Mouse (Mus musculus) heart, embryonic 13.5 days (tissue): ENCODE data around the gene Slc2a5. TPM values are rescaled to one million over a fixed set of nuclear protein-coding genes. Genes with fewer than 3 reads are reported as not detected.

Source experiments
- ATAC-seq: fragments of 200-750 bp; cut with Nextera tagmentation; 2 replicates; pipeline ENCODE4 v1.8.0; 2017; ENCODE audit warnings: moderate TSS enrichment; ENCODE audit not compliant: insufficient number of reproducible peaks, low FRiP score, low TSS enrichment; ENCODE audit errors: extremely low read depth
- H3K27ac ChIP-seq: fragments of 300-500 bp; sonication (generic); replicated peaks from 2 replicates; pipeline ENCODE4 v1.5.1; 2015; ENCODE audit warnings: moderate library complexity, mild to moderate bottlenecking, inconsistent platforms
- H3K27me3 ChIP-seq: fragments of 300-500 bp; sonication (generic); replicated peaks from 2 replicates; pipeline ENCODE4 v1.6.1; 2015; ENCODE audit warnings: mild to moderate bottlenecking, inconsistent platforms
- H3K36me3 ChIP-seq: fragments of 300-500 bp; sonication (generic); 2 replicates; pipeline ENCODE4 v1.6.1; 2015; ENCODE audit warnings: mild to moderate bottlenecking, inconsistent platforms
- H3K4me1 ChIP-seq: fragments of 300-500 bp; sonication (generic); 2 replicates; pipeline ENCODE4 v1.6.1; 2015; ENCODE audit warnings: inconsistent platforms
- H3K4me2 ChIP-seq: fragments of 300-500 bp; sonication (generic); 2 replicates; pipeline ENCODE4 v1.6.1; 2015; ENCODE audit warnings: inconsistent platforms, mild to moderate bottlenecking, moderate library complexity
- H3K4me3 ChIP-seq: fragments of 300-500 bp; sonication (generic); 2 replicates; pipeline ENCODE4 v1.5.1; 2015; ENCODE audit warnings: moderate library complexity, mild to moderate bottlenecking, inconsistent platforms
- H3K9ac ChIP-seq: fragments of 300-500 bp; sonication (generic); 2 replicates; pipeline ENCODE4 v1.6.1; 2015; ENCODE audit warnings: inconsistent platforms, mild to moderate bottlenecking, moderate library complexity
- H3K9me3 ChIP-seq: fragments of 300-500 bp; sonication (generic); 2 replicates; pipeline ENCODE4 v1.6.1; 2016; ENCODE audit warnings: inconsistent platforms
- WGBS: fragments of 180-500 bp; shearing (Covaris S2); methylation state at CpG from one replicate; pipeline ENCODE4 v1.1.7; 2015; ENCODE audit warnings: mixed read lengths; 5-methylcytosine and 5-hydroxymethylcytosine counted together
- polyA plus RNA-seq: library from polyadenylated mRNA; unstranded; fragments of >200 nt; fragmentation: Nextera tagmentation; extraction: Ambion mirVana; gene quantifications from 2 replicates; pipeline ENCODE4 v1.2.1, GENCODE M21; 2015

Gene Slc2a5
- polyA plus RNA-seq, 1 experiment from 2014 or later: 1.1 TPM

DNA sequence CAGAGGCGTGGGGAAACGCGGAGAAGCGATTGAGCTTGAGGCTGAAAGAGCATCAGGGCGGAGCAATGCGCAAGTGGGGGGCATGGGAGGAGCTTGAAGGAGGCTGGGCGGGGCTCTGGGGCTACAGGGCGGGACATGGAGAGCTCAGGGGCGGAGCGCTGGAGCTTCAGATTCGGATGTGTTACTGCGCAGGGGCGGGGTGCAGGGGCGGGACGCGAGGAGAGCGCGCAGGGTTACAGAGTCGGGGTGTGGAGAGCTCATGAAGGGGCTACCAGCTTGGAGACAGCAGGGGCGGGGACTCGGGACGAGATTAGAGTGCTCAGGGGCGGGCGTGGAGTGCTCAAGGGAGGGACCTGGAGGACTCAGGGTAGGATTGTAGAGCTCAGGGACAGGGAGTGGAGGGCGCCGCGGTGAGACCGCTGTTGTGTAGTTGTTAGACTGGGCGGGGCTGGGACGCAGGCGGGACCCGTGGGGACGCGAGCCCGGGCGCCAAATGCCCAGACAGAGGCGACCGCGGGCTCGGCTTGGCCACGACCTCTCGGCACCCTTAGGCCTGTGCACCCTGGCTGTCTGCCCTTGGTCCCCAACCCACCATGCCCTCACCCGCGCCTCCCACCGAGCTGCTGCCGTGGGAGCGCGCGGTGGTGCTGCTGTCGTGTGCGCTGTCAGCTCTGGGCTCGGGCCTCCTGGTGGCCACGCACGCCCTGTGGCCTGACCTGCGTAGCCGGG lies 31.8 kb upstream of the Slc2a5 start, which contains the start of gene Gpr157:
TSS of gene Gpr157 (plus strand) at position 205 of the 729 bp plus-strand sequence.
- H3K27me3 ChIP-seq: peaks cover 29% of the 10 kb centered on the region
- ATAC-seq: peak; percentile 79
- peak within 1 kb of the TSS; percentile 93 for H3K4me2 ChIP-seq
- H3K9me3 ChIP-seq: no peaks in the 10 kb centered on the region; the same call in 1 of the 2 replicates
- peak within 1 kb of the TSS; percentile 76 for H3K27ac ChIP-seq
- peak within 1 kb of the TSS; percentile 60 for H3K4me3 ChIP-seq
- H3K4me1 ChIP-seq: peaks cover 48% of the 10 kb centered on the region
- 0% methylated on average over 54 of the region's 56 CpGs for WGBS
- H3K9ac ChIP-seq: peak within 1 kb of the TSS; percentile 81
- no peaks in the 10 kb centered on the region for H3K36me3 ChIP-seq

DNA sequence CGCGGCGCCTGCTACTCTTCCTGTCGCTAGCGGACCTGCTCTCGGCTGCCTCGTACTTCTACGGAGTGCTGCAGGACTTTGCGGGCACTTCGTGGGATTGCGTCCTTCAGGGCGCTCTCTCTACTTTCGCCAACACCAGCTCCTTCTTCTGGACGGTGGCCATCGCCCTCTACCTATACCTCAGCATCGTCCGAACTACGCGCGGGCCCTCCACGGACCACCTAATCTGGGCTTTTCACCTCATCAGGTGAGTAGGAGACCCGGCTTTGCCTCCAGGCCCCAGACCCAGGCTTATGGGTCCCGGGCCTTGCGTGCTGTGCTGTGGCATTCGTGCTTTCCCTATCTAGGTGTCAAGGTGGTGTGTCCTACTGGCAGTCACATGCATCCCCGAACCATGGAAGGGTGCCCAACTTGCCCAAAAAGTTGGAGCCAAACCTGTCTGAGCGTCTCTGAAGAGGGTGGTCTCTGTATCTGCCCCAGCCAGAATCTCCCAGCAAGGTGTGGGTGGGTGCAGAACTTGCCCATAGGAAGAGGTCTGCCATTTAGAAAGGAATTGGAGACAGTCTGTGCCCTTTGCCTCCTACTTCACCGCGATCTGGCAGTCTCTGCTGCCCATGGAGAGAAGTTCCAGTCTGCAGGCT lies 31.1 kb upstream of the Slc2a5 start:
- peak overlapping the region; percentile 60 for H3K4me3 ChIP-seq
- peak overlapping the region; percentile 76 for H3K27ac ChIP-seq
- peaks cover 31% of the 10 kb centered on the region for H3K27me3 ChIP-seq
- peak overlapping the region; percentile 93 for H3K4me2 ChIP-seq
- H3K9me3 ChIP-seq: no peaks in the 10 kb centered on the region; the same call in 1 of the 2 replicates
- H3K4me1 ChIP-seq: peaks cover 50% of the 10 kb centered on the region
- H3K36me3 ChIP-seq: no peaks in the 10 kb centered on the region
- WGBS: 12% methylated on average over 29 of the region's 29 CpGs
- H3K9ac ChIP-seq: peak overlapping the region; percentile 81
- ATAC-seq: no peak

DNA sequence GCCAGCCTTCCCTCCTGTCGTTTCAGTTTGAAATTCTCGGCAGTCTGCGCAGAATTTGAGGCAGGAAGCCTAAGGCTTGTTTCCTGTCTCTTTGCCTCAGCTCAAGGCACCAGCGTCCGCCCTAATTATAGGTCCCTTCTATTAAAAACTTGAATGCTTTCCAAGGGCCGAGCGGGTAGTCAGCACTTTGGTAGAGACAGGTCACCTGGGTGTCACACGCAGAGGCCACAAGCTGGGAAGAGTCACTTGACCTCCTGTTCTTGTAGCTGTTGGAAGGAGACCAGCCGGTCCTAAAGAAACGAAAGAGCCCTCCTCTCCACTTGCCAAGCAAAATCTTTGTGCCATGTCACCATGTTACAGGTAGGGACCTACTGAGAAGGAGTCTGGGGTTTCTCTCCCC lies 30.0 kb upstream of the Slc2a5 start:
- Histone ChIP-seq H3K9ac (peak overlapping the region; percentile 57), H3K27me3 (peaks cover 31% of the 10 kb centered on the region), H3K27ac (peak overlapping the region; percentile 68), H3K36me3 (no peaks in the 10 kb centered on the region), H3K4me2 (peak overlapping the region; percentile 93), H3K4me1 (peaks cover 58% of the 10 kb centered on the region), H3K9me3 (no peaks in the 10 kb centered on the region), H3K4me3 (peak overlapping the region; percentile 60)
- 35% methylated on average over 10 of the region's 10 CpGs for WGBS
- no peak for ATAC-seq

DNA sequence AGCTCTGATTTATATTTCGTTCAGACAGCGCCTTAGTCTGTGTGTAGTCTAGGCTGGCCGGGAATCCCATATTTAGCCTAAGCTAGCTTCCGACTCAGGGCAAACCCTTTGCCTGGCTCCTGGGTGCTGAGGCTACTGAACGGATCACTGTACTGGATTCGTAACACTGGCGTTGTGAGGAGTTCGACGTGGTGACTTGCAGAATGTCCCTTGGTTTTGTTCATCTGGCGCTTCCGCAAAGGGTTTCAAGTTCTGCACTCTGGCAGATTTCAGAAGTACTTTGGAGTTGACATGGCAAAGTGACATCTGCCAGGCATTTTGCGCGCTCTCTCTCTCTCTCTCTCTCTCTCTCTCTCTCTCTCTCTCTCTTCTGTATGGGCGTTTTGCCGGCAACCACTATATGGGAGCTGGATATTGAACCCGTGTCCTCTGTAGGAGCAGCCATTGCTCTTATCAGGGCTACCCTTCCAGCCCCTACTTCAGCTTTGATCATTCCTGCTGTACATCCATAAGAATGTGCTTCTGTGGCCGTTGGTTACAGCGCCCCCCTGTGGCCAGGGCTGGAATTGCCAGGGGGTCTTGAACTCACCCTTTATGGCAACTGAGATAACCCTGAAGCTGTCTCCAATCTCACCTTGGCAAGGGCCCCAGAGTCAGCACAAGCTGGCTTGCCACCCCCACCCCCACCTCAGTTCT lies 27.0 kb upstream of the Slc2a5 start:
- no peak for ATAC-seq
- no peaks in the 10 kb centered on the region for H3K9me3 ChIP-seq
- no peaks in the 10 kb centered on the region; the same call in 1 of the 2 replicates for H3K36me3 ChIP-seq
- WGBS: 80% methylated on average over 18 of the region's 18 CpGs
- H3K27me3 ChIP-seq: peaks cover 38% of the 10 kb centered on the region
- H3K4me3 ChIP-seq: no peak overlapping the region
- no peak overlapping the region for H3K4me2 ChIP-seq
- H3K9ac ChIP-seq: no peak overlapping the region
- H3K27ac ChIP-seq: no peak overlapping the region
- H3K4me1 ChIP-seq: peaks cover 64% of the 10 kb centered on the region

DNA sequence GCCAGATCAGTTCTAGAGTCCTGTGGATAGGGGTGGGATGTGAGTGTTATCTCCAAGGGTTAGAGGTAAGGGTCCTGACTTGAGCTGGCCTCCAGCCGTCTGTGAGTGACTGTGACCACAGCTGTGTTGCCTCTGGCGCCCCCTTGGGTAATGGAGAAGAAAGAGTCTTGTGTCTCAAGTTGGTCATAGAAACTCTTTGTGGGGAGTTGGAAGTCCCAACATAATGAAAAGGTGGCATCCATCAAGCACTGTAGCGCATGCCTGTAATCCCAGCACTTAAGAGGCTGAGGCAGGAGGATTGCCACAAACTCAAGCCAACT lies 26.5 kb upstream of the Slc2a5 start:
- Histone ChIP-seq H3K27ac (no peak overlapping the region), H3K27me3 (peaks cover 38% of the 10 kb centered on the region), H3K36me3 (no peaks in the 10 kb centered on the region; the same call in 1 of the 2 replicates), H3K4me3 (no peak overlapping the region), H3K9me3 (no peaks in the 10 kb centered on the region), H3K4me1 (peaks cover 64% of the 10 kb centered on the region), H3K4me2 (no peak overlapping the region), H3K9ac (no peak overlapping the region)
- 54% methylated on average over 3 of the region's 3 CpGs for WGBS
- no peak for ATAC-seq

DNA sequence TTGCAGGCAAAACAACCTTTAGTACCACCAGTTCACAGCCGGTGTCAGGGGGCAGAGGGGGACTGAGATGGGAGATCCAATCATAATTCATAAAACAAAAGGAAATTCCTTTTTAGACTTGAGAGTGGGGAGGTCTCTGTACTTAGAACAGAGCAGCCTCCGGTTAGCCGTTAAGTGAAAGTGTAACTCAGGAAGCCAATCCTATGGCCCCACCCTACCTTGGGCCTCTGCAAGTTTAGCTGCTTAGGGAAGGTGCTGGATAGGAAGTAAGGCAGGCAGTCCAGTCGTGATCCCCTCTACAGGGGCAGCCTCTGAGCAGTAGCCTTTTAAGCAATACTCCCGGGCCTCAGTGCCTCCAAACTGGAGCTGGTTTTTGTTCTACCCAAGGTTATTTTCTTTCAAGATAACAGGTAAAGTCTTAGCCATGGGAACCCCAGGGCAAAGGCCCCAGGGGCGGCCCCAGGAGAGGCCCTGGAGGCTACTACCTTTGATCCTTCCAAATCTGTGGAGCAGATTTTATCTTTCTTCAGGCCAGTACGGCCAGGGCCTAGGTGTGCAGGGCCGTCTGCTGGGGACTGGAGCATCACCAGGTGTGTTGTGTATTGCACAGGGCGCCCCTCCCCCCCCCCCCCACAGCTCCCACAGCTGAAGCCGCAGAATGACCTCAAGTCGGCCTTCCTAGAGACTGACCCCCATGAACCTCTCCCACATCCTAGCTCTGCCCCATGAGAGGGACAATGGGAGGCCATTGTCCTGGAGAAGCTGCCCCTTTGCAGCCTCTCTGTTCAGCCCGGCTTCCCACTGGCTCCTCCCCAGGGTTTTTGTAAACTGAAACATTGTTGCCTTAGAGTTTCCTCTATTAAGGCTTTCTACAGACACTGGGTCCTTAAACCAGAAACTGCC lies 25.3 kb upstream of the Slc2a5 start:
- Histone ChIP-seq H3K9ac (no peak overlapping the region), H3K36me3 (no peaks in the 10 kb centered on the region; the same call in 1 of the 2 replicates), H3K4me2 (no peak overlapping the region), H3K27ac (no peak overlapping the region), H3K4me1 (peaks cover 52% of the 10 kb centered on the region), H3K4me3 (no peak overlapping the region), H3K27me3 (peaks cover 40% of the 10 kb centered on the region), H3K9me3 (no peaks in the 10 kb centered on the region)
- no peak for ATAC-seq
- 46% methylated on average over 11 of the region's 12 CpGs for WGBS

DNA sequence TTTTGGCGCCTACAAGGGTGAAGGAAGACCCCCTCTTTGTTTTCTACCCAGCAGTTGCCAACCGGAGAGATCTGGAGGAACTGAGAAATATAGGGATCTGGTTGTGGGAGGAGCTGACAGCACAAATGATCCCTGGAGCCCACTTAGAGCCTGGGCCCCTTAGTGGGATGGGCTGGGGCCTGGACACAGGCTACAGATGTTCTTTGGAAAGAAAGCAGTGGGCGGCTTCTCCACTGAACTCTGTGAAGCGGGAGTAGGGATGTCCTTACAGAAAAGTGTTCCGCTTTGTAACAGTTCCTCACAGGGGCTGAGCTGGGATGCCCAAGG lies 24.7 kb upstream of the Slc2a5 start:
- Histone ChIP-seq H3K36me3 (no peaks in the 10 kb centered on the region; the same call in 1 of the 2 replicates), H3K27ac (no peak overlapping the region), H3K4me2 (no peak overlapping the region), H3K4me3 (no peak overlapping the region), H3K9me3 (no peaks in the 10 kb centered on the region), H3K4me1 (peaks cover 46% of the 10 kb centered on the region), H3K27me3 (peaks cover 41% of the 10 kb centered on the region), H3K9ac (peak overlapping the region; percentile 30; the same call in 1 of the 2 replicates)
- 55% methylated on average over 5 of the region's 5 CpGs for WGBS
- no peak for ATAC-seq

DNA sequence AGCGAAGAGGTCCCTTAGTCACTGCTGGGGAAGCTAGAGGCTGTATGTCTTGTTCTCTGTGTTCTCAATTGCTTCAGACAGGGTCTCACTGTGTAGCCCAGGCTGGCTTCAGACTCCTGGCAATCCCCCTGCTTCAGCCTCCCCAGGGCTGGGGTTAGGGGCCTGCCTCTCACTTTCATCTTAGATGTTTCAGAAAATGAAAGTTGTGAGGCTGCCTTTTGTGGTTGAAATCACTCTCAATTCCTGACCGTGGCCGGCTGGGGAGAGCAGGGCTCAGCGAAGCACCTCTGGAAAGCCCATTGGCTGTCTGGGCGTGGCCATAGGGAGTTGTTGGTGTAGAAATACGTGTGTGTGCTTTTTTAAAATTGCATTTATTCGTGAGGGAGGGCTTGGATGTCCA lies 22.8 kb upstream of the Slc2a5 start:
- 72% methylated on average over 7 of the region's 7 CpGs for WGBS
- ATAC-seq: no peak
- H3K27ac ChIP-seq: no peak overlapping the region
- peaks cover 29% of the 10 kb centered on the region for H3K4me1 ChIP-seq
- H3K27me3 ChIP-seq: peaks cover 51% of the 10 kb centered on the region
- H3K9ac ChIP-seq: no peak overlapping the region
- no peaks in the 10 kb centered on the region for H3K9me3 ChIP-seq
- no peak overlapping the region for H3K4me2 ChIP-seq
- H3K4me3 ChIP-seq: no peak overlapping the region
- peaks cover 2% of the 10 kb centered on the region; the same call in 1 of the 2 replicates for H3K36me3 ChIP-seq

DNA sequence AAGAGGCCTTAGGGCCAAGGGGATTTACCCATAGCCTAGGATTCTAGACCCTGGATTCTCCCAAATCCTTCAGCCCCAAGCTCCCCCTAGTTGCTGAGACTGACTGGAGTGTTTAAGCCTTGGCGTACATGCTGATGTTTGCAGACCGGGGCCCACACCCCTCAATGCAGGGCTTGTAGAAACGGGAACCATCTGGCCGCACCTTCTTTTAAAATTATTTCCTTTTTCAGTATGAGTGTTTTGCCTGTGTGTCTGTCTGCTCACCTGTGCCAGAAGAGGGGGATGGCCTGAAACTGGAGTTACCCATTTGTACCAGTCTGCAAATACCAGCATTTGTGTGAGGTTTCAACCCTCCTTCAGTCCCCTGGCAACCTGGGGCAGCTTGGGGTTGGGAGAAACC lies 21.2 kb upstream of the Slc2a5 start:
- Histone ChIP-seq H3K9ac (no peak overlapping the region), H3K4me2 (no peak overlapping the region), H3K27me3 (peaks cover 45% of the 10 kb centered on the region), H3K36me3 (peaks cover 10% of the 10 kb centered on the region), H3K4me3 (no peak overlapping the region), H3K27ac (no peak overlapping the region), H3K9me3 (no peaks in the 10 kb centered on the region), H3K4me1 (peaks cover 18% of the 10 kb centered on the region)
- WGBS: 88% methylated on average over 4 of the region's 4 CpGs
- ATAC-seq: no peak

DNA sequence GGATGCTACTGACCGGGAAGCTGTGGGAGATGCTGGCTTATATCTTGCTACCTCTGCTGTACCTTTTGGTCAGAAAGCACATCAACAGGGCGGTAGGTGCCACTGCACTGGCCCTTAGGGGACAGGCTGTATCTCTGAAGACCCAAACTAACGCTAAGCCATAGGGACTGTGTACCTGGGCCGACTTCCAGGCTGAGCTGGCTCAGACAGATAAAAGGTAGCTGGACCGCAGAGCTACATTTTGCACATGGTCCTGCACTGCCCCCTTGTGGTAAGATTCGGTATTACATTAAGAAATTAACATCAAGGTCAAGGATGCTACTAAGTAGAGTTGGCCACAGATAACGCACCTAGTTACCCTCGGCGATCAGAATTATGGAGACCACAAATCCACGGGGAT lies 20.2 kb upstream of the Slc2a5 start:
- Histone ChIP-seq H3K9me3 (no peaks in the 10 kb centered on the region), H3K4me2 (no peak overlapping the region), H3K4me1 (peaks cover 13% of the 10 kb centered on the region), H3K27me3 (peaks cover 45% of the 10 kb centered on the region), H3K36me3 (peaks cover 14% of the 10 kb centered on the region), H3K9ac (no peak overlapping the region), H3K4me3 (no peak overlapping the region), H3K27ac (no peak overlapping the region)
- no peak for ATAC-seq
- 16% methylated on average over 10 of the region's 10 CpGs for WGBS

DNA sequence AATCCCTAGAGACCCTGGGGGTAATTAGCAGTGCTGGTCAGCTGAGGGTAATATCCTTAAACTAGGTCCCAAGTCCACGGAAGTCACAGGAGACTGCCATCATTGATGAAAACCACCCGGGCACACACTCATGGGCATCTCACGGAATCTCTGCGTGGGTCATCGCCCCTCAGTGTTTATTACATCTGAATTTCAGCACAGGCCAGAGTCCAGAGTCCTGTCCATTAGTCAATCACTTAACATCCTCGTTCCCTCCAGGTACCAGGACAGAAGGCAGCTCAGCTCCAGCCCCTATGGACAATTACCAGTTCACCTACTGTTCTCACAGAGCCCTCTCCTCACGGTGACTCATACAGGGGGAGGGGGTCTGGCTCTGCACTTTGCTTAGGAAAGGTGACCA lies 16.3 kb upstream of the Slc2a5 start:
- H3K4me3 ChIP-seq: no peak overlapping the region
- peaks cover 16% of the 10 kb centered on the region for H3K4me1 ChIP-seq
- 84% methylated on average over 7 of the region's 7 CpGs for WGBS
- no peak overlapping the region for H3K27ac ChIP-seq
- no peak overlapping the region for H3K9ac ChIP-seq
- H3K9me3 ChIP-seq: no peaks in the 10 kb centered on the region
- H3K36me3 ChIP-seq: peaks cover 20% of the 10 kb centered on the region
- H3K27me3 ChIP-seq: peaks cover 38% of the 10 kb centered on the region
- ATAC-seq: no peak
- H3K4me2 ChIP-seq: no peak overlapping the region
